Mouse (Mus musculus) right cerebral cortex, postnatal 4 days (tissue): Measurements from ENCODE around the gene Emc9.
A peak's percentile ranks its signal among the peaks of the same experiment; 100 is the strongest.

Source experiments
- DNase-seq: peaks from one replicate; pipeline ENCODE4 v3.0.0-alpha.2; 2022

Gene Emc9

GRCm38 (mm10) chr14:55584702-55585565 is at the start of gene Emc9:
Gene Emc9 (minus strand): TSS chr14:55585302.
- DNase-seq = peak; percentile 46

GRCm38 (mm10) chr14:55629312-55629711 is 44.2 kb upstream of the Emc9 start:
- peak; percentile 31 for DNase-seq

GRCm38 (mm10) chr14:55628077-55628827 is 43.1 kb upstream of the Emc9 start:
- DNase-seq = no peak

GRCm38 (mm10) chr14:55618486-55619195 is 33.5 kb upstream of the Emc9 start:
- DNase-seq = no peak

GRCm38 (mm10) chr14:55617822-55618221 is 32.7 kb upstream of the Emc9 start, which contains the start of gene Rec8:
Gene Rec8 (plus strand): TSS chr14:55618037.
- no peak for DNase-seq

- DNase-seq = no peak
Observed at GRCm38 (mm10) chr14:55616844-55617243, 31.7 kb upstream of the Emc9 start.

GRCm38 (mm10) chr14:55615876-55616275 is 30.8 kb upstream of the Emc9 start:
- no peak for DNase-seq

- DNase-seq = no peak
Observed at GRCm38 (mm10) chr14:55614565-55615178, 29.6 kb upstream of the Emc9 start.

- no peak for DNase-seq
Observed at GRCm38 (mm10) chr14:55613346-55613745, 28.2 kb upstream of the Emc9 start.

GRCm38 (mm10) chr14:55608339-55608738 is 23.2 kb upstream of the Emc9 start:
- no peak for DNase-seq

GRCm38 (mm10) chr14:55605743-55606459 is 20.8 kb upstream of the Emc9 start:
- DNase-seq = no peak

GRCm38 (mm10) chr14:55604823-55605222 is 19.7 kb upstream of the Emc9 start:
- no peak for DNase-seq

GRCm38 (mm10) chr14:55603633-55604576 is 18.8 kb upstream of the Emc9 start:
- peak; percentile 79 for DNase-seq

- DNase-seq = no peak
Observed at GRCm38 (mm10) chr14:55603271-55603632, 18.1 kb upstream of the Emc9 start, which contains the start of gene Irf9. Gene Irf9 (plus strand): TSS chr14:55603571.

GRCm38 (mm10) chr14:55598521-55599390 is 13.7 kb upstream of the Emc9 start:
- DNase-seq = no peak

GRCm38 (mm10) chr14:55596036-55596690 is 11.1 kb upstream of the Emc9 start:
- DNase-seq = peak; percentile 42

- DNase-seq = no peak
Observed at GRCm38 (mm10) chr14:55592226-55592625, 7.1 kb upstream of the Emc9 start.

GRCm38 (mm10) chr14:55591331-55591891 is 6.3 kb upstream of the Emc9 start, which contains the start of gene Rnf31:
Gene Rnf31 (plus strand): TSS chr14:55591708.
- DNase-seq = peak; percentile 85
